Mouse (Mus musculus): ENCODE results near the gene Kirrel3. TPM values are rescaled to one million over a fixed set of nuclear protein-coding genes. Genes with fewer than 3 reads are reported as not detected.

Gene Kirrel3
- total RNA-seq, 2 experiments from 2014 or later = 66.3 to 71.9 TPM

- DNase-seq (ENCODE audit: low spot score in 2 of 2) = peak in 1 of 2 experiments; percentile 55
- intact Hi-C loops (cut with DNase I) = loop anchor here (2.0 to 5.0 kb wide), 2 partner anchors 33 to 179 kb away; no protein-coding TSS in a partner anchor
These were observed 498.1 kb downstream of the Kirrel3 start for GRCm38 (mm10) chr9:34983513-34984462.

GRCm38 (mm10) chr9:34986156-34986555 is 500.5 kb downstream of the Kirrel3 start:
- intact Hi-C loops (cut with DNase I) = no loop called here
- DNase-seq (ENCODE audit: low spot score in 2 of 2) = peak; percentile 49 to 82

DNA sequence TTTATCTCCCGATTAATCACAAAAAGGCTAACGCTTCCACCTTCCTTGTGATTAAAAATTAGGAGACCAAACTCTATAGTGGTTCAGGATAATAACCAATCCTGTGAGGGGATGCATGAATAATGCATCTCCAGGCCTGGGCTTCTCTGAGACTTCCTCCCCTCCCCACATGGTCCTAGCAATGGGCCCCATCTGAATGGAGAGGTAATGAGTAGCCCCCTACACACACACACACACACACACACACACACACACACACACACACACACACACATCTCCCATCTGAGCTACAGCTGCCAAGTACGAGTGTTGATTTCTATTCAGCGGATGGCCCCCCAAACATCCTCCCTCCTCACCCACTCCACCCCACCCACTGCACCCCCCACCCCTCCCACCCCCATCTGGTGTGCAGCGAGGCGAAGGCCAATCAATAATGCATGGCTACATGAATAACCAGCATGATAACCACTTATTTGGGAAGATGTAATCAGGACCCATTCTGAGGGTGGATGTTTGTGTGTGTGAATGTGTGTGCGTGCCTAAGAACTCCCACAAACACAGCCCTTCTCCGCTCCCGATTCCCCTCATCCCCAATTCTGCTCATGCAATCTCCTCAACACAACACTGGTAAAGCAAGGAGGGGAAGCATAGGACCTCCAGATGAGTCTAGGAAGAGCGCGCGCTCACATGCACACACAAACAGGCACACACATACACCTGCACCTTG is 501.9 kb downstream of the Kirrel3 start:
- no peak for DNase-seq (ENCODE audit: low spot score in 2 of 2)
- intact Hi-C loops (cut with DNase I) = no loop called here

- no peak for DNase-seq (ENCODE audit: low spot score in 2 of 2)
- intact Hi-C loops (cut with DNase I) = no loop called here
These were observed 503.0 kb downstream of the Kirrel3 start for GRCm38 (mm10) chr9:34988683-34989082.

DNA sequence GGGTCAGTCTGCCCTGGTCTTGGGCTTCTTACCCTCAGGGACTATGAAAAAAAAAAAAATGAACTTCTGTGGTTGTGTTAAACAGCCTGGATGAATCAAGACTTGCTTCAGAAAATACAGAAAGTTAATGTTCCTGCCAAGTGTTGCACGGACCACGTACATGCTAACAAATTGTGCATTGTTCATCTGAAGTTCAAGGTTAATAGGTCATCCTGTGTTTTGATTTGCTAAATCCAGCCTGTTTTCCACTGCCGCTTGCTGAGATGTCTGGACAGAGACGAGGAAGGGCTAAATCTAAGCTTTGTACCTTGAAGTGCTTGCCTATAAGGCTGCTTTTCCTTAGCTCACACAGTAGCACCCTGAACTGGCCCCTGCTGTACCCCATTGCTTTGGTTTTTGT is 506.5 kb downstream of the Kirrel3 start:
- intact Hi-C loops (cut with DNase I) = no loop called here

GRCm38 (mm10) chr9:34993467-34994211 is 507.9 kb downstream of the Kirrel3 start:
- peak; percentile 53 to 79 for DNase-seq (ENCODE audit: low spot score in 2 of 2)
- intact Hi-C loops (cut with DNase I) = no loop called here

More for the DNA sequence above, 506.5 kb downstream of the Kirrel3 start:
- DNase-seq (ENCODE audit: low spot score in 2 of 2) = no peak

DNA sequence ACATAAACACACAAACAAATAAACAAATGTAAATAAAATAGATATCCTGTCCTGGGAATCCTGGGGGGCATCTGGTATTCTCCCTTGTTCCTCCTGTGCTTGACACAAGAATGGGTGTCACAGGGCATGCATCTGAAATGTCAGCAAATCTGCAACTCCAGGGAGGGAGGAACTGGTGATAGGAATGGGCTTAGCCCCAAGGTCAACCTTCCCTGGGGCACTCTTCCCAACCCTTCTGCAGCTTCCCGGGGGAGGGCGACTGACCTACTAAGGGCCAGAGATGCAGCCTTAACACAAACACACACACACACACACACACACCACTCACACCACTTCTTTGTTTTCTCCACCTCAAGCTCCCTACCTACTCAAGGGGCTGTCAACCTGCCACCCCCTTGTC is 509.4 kb downstream of the Kirrel3 start:
- intact Hi-C loops (cut with DNase I) = loop anchor here (5.0 kb wide), 1 partner anchor 88 kb away; no protein-coding TSS in a partner anchor
- DNase-seq (ENCODE audit: low spot score in 2 of 2) = no peak

- intact Hi-C loops (cut with DNase I) = loop anchor here (5.0 kb wide), 1 partner anchor 89 kb away; no protein-coding TSS in a partner anchor
- peak; percentile 30 to 76 for DNase-seq (ENCODE audit: low spot score in 2 of 2)
These were observed 510.1 kb downstream of the Kirrel3 start for GRCm38 (mm10) chr9:34995660-34996378.

DNA sequence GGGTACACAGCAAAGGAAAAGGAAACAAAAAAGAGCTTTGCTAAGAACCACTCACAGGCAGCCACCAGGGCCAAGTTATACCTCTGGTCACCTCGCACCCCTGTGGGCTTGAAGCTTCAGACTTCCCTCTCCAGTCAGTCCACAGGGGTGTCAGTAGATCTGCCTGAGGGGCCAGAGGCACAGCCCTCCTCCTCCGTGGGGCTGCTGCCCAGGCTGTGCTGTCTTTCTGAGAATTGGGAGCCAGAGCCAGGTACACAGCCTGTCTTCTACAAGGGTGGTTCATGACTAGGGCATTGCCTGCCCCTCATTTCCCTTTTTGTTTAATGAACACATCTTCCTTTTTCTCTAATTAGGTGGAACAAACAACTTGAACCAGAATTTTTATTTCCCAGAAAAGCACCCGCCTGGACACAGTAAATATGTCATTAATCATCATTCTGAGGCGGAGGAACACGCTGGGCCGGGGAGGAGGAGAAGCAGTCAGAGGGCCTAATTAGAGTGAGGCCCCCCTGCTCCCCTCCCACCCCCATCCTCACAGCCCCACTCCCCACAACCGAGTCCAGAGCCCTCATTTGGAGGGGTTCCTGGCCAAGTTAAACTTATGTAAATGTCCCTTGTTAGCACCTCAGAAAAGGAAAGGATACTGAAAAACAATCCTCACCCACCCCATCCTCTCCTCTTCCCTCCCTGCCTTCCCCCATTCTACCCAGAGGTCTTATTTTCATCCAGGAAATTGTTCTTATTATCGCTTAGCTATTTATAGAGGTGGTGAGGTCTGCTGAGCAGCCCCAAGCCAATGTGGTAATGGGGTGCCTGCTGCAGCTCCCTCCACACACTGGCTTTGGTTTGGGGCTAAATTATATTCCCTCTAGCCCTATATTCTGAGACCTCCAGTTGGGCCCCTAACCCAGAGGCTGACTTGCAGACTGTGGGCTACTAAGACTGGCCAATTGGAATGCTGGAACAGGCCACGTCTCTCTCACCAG is 512.5 kb downstream of the Kirrel3 start:
- intact Hi-C loops (cut with DNase I) = loop anchor here (5.0 kb wide), 1 partner anchor 91 kb away; no protein-coding TSS in a partner anchor
- DNase-seq (ENCODE audit: low spot score in 2 of 2) = no peak

GRCm38 (mm10) chr9:35004113-35004512 is 518.4 kb downstream of the Kirrel3 start:
- intact Hi-C loops (cut with DNase I) = no loop called here
- no peak for DNase-seq (ENCODE audit: low spot score in 2 of 2)

GRCm38 (mm10) chr9:35007697-35008341 is 522.1 kb downstream of the Kirrel3 start:
- DNase-seq (ENCODE audit: low spot score in 2 of 2) = no peak
- intact Hi-C loops (cut with DNase I) = no loop called here

DNA sequence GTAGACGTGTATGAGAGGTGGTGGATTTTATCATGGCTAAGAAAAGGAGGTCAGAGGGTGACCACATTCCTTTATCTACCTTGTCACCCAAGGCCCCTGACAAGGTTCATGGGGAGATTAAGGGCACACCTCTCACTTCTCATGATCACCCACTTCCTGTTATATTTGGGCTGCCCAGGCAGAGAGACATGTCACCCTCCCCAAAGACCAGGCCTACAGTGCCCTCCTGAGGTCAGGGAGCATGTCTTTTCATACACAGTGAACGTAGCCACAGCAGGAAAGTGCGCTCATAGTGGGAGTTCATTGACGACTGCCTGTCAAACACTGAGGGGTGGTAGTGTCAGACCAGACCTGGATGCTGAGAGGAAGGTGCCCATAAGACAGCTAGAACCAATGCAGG is 531.1 kb downstream of the Kirrel3 start:
- no peak for DNase-seq (ENCODE audit: low spot score in 2 of 2)
- intact Hi-C loops (cut with DNase I) = loop anchor here (2.0 to 10.0 kb wide), 3 partner anchors 32 to 962 kb away; no protein-coding TSS in a partner anchor

DNA sequence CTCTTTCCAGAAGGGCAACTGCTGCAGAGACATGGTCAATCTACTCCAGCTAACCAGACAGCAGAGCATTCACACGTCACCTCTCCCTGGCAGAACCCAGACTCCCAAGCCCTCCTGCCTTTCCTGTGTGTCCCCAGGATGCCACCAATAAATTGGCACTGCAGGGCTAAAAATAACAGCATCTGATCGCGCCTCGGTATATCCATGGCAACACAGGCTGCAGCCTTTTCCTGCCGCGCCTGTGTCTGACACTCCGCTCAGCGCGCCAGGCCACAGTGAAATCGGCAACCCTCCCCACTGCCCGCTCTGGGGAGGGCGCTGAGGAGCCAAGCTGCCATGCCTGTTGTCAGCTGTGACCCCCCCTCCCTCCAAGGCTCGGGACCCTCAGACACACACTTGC is 531.9 kb downstream of the Kirrel3 start:
- DNase-seq (ENCODE audit: low spot score in 2 of 2) = peak; percentile 78 to 82
- intact Hi-C loops (cut with DNase I) = loop anchor here (2.0 to 10.0 kb wide), 3 partner anchors 33 to 963 kb away; no protein-coding TSS in a partner anchor

GRCm38 (mm10) chr9:35018056-35018455 is 532.4 kb downstream of the Kirrel3 start:
- DNase-seq (ENCODE audit: low spot score in 2 of 2) = peak in 1 of 2 experiments; percentile 15
- intact Hi-C loops (cut with DNase I) = loop anchor here (2.0 to 10.0 kb wide), 3 partner anchors 263 to 1757 kb away; no protein-coding TSS in a partner anchor

DNA sequence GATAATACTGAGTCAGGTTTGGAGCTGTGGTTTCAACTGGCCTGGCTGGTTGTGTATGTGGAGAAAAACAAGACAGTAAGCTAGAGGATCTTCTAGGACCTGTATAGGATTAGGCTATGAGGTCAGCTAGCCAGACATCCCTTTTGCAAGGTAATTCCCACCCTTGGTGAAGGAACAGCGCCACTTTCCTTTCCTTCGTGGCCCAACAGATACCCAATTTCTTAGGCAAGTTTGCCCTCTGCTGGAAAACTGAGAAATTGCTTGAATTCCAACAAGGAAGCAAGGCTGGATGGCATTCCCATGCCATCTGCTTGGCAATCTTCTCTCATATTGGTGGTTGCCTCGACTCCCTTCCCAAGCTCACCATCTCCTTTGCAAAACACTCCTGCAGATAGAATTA is 533.7 kb downstream of the Kirrel3 start:
- peak; percentile 83 to 90 for DNase-seq (ENCODE audit: low spot score in 2 of 2)
- intact Hi-C loops (cut with DNase I) = loop anchor here (1.0 to 10.0 kb wide), 4 partner anchors 265 to 1759 kb away; no protein-coding TSS in a partner anchor

- intact Hi-C loops (cut with DNase I) = no loop called here
- DNase-seq (ENCODE audit: low spot score in 2 of 2) = no peak
These were observed 534.4 kb downstream of the Kirrel3 start for GRCm38 (mm10) chr9:35020015-35020653.
